Comparison of ENCODE assay signal across 9 mouse cellular contexts in the genomic region with DNA sequence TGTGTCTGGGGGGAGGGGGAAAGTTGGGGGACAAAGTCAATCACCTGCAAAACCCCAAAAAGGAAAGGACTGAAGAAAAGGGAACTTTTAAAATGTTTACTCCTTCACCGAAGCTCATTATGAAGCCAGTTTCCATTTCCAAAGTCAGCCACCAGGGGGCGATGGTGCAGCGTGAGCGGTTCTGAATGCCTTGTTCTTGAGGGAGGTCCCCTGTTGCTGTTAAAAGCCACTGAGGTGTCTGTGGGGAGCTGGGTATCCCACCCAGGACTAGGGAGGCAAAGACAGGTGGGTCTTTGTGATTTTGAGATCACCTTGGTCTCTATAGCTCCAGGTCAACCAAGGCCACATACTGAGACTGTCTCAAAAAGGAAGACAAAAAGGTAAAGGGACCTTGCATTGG. TPM values are rescaled to one million over a fixed set of nuclear protein-coding genes. Genes with fewer than 3 reads are reported as not detected.
A peak's percentile ranks its signal among the peaks of the same experiment; 100 is the strongest.
DNase-seq lines count a peak whose midpoint lies in the region; ATAC-seq and TF ChIP-seq lines count a peak whose summit lies in the region.
"Had no signal": no experiment of that assay in that cellular context is flagged by ENCODE, and none has a peak within 500 bp of the region (broad histone marks: within the 10 kb centered on the region; RNA-seq: fewer than 3 reads in every experiment).

No protein-coding gene starts in this region.

- no peak for TF ChIP-seq POLR2A in bone marrow, adult 2 months (IDR thresholded peaks at IDR 0.05; ENCODE audit: borderline replicate concordance, control insufficient read depth, low read depth, low read length)

- H3K4me1 ChIP-seq in hindbrain, embryonic 10.5 days (replicated peaks), result peaks cover 11% of the 10 kb centered on the region
- H3K4me1 ChIP-seq in hindbrain, embryonic 12.5 days, result no peaks in the 10 kb centered on the region
- no peaks in the 10 kb centered on the region for H3K4me1 ChIP-seq in bone marrow, adult 2 months (ENCODE audit: control insufficient read depth, insufficient read depth, low read length)
- no peaks in the 10 kb centered on the region for H3K4me1 ChIP-seq in hindbrain, embryonic 14.5 days (replicated peaks; ENCODE audit: control insufficient read depth, insufficient read depth, low read length)

- peak; percentile 98 for TF ChIP-seq CTCF in bone marrow, adult 2 months (IDR thresholded peaks at IDR 0.05; ENCODE audit: control insufficient read depth, insufficient read depth, low read length)

- H3K27ac ChIP-seq in hindbrain, embryonic 10.5 days, result no peak overlapping the region
- no peak overlapping the region for H3K27ac ChIP-seq in hindbrain, embryonic 12.5 days
- H3K27ac ChIP-seq in bone marrow, adult 2 months (ENCODE audit: control insufficient read depth, insufficient read depth, low read depth, low read length, poor library complexity), result no peak overlapping the region
- H3K27ac ChIP-seq in hindbrain, embryonic 14.5 days, result no peak overlapping the region
- H3K27ac ChIP-seq: embryonic facial prominence, embryonic 13.5 days had no signal

- H3K9ac ChIP-seq in hindbrain, embryonic 12.5 days, result no peak overlapping the region
- no peak overlapping the region for H3K9ac ChIP-seq in hindbrain, embryonic 14.5 days
- H3K9ac ChIP-seq: embryonic facial prominence, embryonic 13.5 days had no signal

- no peak overlapping the region for H3K4me3 ChIP-seq in hindbrain, embryonic 10.5 days
- no peak overlapping the region for H3K4me3 ChIP-seq in hindbrain, embryonic 12.5 days
- no peak overlapping the region for H3K4me3 ChIP-seq in bone marrow, adult 2 months (replicated peaks; ENCODE audit: control insufficient read depth, low read depth, low read length)
- H3K4me3 ChIP-seq in hindbrain, embryonic 14.5 days (replicated peaks; ENCODE audit: low read length), result no peak overlapping the region
- H3K4me3 ChIP-seq: embryonic facial prominence, embryonic 13.5 days had no signal

- H3K36me3 ChIP-seq in hindbrain, embryonic 10.5 days, result peaks cover 43% of the 10 kb centered on the region
- peaks cover 38% of the 10 kb centered on the region for H3K36me3 ChIP-seq in hindbrain, embryonic 12.5 days
- peaks cover 38% of the 10 kb centered on the region for H3K36me3 ChIP-seq in hindbrain, embryonic 14.5 days (replicated peaks; ENCODE audit: control insufficient read depth, insufficient read depth)

- no peaks in the 10 kb centered on the region for H3K27me3 ChIP-seq in hindbrain, embryonic 10.5 days (ENCODE audit: insufficient read depth, poor library complexity, severe bottlenecking)
- H3K27me3 ChIP-seq in hindbrain, embryonic 12.5 days, result no peaks in the 10 kb centered on the region
- no peaks in the 10 kb centered on the region for H3K27me3 ChIP-seq in hindbrain, embryonic 14.5 days (ENCODE audit: control insufficient read depth, insufficient read depth, low read length)
- H3K27me3 ChIP-seq: embryonic facial prominence, embryonic 13.5 days had no signal

- 13% methylated on average over 4 of the region's 4 CpGs for WGBS in hindbrain, embryonic 10.5 days
- 8% methylated on average over 4 of the region's 4 CpGs for WGBS in hindbrain, embryonic 12.5 days
- WGBS in bone marrow, adult 2 months, result 0% methylated on average over 4 of the region's 4 CpGs
- 10% methylated on average over 4 of the region's 4 CpGs for WGBS in hindbrain, embryonic 14.5 days

- no peak overlapping the region for H3K4me2 ChIP-seq in hindbrain, embryonic 12.5 days (replicated peaks)
- no peak overlapping the region for H3K4me2 ChIP-seq in hindbrain, embryonic 14.5 days (replicated peaks)
- H3K4me2 ChIP-seq: embryonic facial prominence, embryonic 13.5 days had no signal

- DNase-seq in hindbrain, embryonic 10.5 days (ENCODE audit: low spot score), result peak; percentile 81
- DNase-seq in hindbrain, embryonic 14.5 days (ENCODE audit: low spot score), result peak; percentile 96
- peak; percentile 78 to 86 for DNase-seq in left cerebral cortex, adult 18-20 months (ENCODE audit: low spot score in 2 of 2)
- peak; percentile 81 for DNase-seq in mesoderm, embryonic 11.5 days (ENCODE audit: low read depth, low spot score)
- DNase-seq in spleen, postnatal 14 days (ENCODE audit: low spot score in 2 of 2), result peak; percentile 59 to 79

- no peak for ATAC-seq in hindbrain, embryonic 12.5 days (ENCODE audit: low FRiP score)
- ATAC-seq in erythroblast, adult 5-6 weeks (replicated peaks; ENCODE audit: low FRiP score, poor library complexity, severe bottlenecking), result peak; percentile 73
- ATAC-seq in hindbrain, embryonic 14.5 days (ENCODE audit: low FRiP score), result no peak

- no peaks in the 10 kb centered on the region for H3K9me3 ChIP-seq in hindbrain, embryonic 10.5 days
- no peaks in the 10 kb centered on the region for H3K9me3 ChIP-seq in hindbrain, embryonic 12.5 days (replicated peaks)
- H3K9me3 ChIP-seq in hindbrain, embryonic 14.5 days (ENCODE audit: control insufficient read depth, low read length), result no peaks in the 10 kb centered on the region
- H3K9me3 ChIP-seq: embryonic facial prominence, embryonic 13.5 days had no signal

RNA-seq across cellular contexts. Expression of a gene that starts 3.9 kb away (rescaled TPM):
- polyA plus RNA-seq in hindbrain, embryonic 10.5 days (2016; fragmentation: Nextera tagmentation; extraction: Ambion mirVana), result 224 and 253 TPM in 2 replicates
- 130 and 135 TPM in 2 replicates for polyA plus RNA-seq in hindbrain, embryonic 12.5 days (2016; fragmentation: Nextera tagmentation; extraction: Ambion mirVana)
- 65.8 and 99.2 TPM in 2 replicates for polyA plus RNA-seq in bone marrow, adult 2 months (2011; ENCODE audit: insufficient read depth, insufficient read length, low replicate concordance, missing spikeins)
- 50.9 and 62.5 TPM in 2 replicates for total RNA-seq in erythroblast, adult 5-6 weeks (2015; ENCODE audit: low replicate concordance)
- 52.7 and 74.9 TPM in 2 replicates for total RNA-seq in erythroblast, adult 5-6 weeks (2017; ENCODE audit: low replicate concordance)
- 19.0 and 28.7 TPM in 2 replicates for polyA plus RNA-seq in hindbrain, embryonic 14.5 days (2014; fragmentation: Nextera tagmentation; extraction: Ambion mirVana)
- 1 to 10 TPM in 1 of 2 experiments, under 1 TPM in 1; 0.96 to 1.8 TPM for total RNA-seq in left cerebral cortex, adult 18-20 months (2021)

RNA-seq across cellular contexts. Expression of a gene that starts 6.2 kb away (rescaled TPM):
- polyA plus RNA-seq in hindbrain, embryonic 10.5 days (2016; fragmentation: Nextera tagmentation; extraction: Ambion mirVana), result 13.3 and 18.0 TPM in 2 replicates
- 16.7 and 18.1 TPM in 2 replicates for polyA plus RNA-seq in hindbrain, embryonic 12.5 days (2016; fragmentation: Nextera tagmentation; extraction: Ambion mirVana)
- polyA plus RNA-seq in bone marrow, adult 2 months (2011; ENCODE audit: insufficient read depth, insufficient read length, low replicate concordance, missing spikeins), result 5.8 and 7.6 TPM in 2 replicates
- total RNA-seq in erythroblast, adult 5-6 weeks (2015; ENCODE audit: low replicate concordance), result 0.38 and 0.84 TPM in 2 replicates
- 3.2 and 6.1 TPM in 2 replicates for total RNA-seq in erythroblast, adult 5-6 weeks (2017; ENCODE audit: low replicate concordance)
- polyA plus RNA-seq in hindbrain, embryonic 14.5 days (2014; fragmentation: Nextera tagmentation; extraction: Ambion mirVana), result 4.1 and 5.2 TPM in 2 replicates
- 10 to 100 TPM; 17.5 to 19.3 TPM for total RNA-seq in left cerebral cortex, adult 18-20 months (2021)

RNA-seq across cellular contexts. Expression of a gene that starts 43.2 kb away (rescaled TPM):
- 14.8 and 17.4 TPM in 2 replicates for polyA plus RNA-seq in hindbrain, embryonic 10.5 days (2016; fragmentation: Nextera tagmentation; extraction: Ambion mirVana)
- 7.0 and 9.1 TPM in 2 replicates for polyA plus RNA-seq in hindbrain, embryonic 12.5 days (2016; fragmentation: Nextera tagmentation; extraction: Ambion mirVana)
- polyA plus RNA-seq in bone marrow, adult 2 months (2011; ENCODE audit: insufficient read depth, insufficient read length, low replicate concordance, missing spikeins), result 1.6 TPM in 1 of 2 replicates, not detected in the other
- 0.58 TPM in 1 of 2 replicates, not detected in the other for total RNA-seq in erythroblast, adult 5-6 weeks (2015; ENCODE audit: low replicate concordance)
- total RNA-seq in erythroblast, adult 5-6 weeks (2017; ENCODE audit: low replicate concordance), result 0.42 TPM in 1 of 2 replicates, not detected in the other
- 1.2 and 1.9 TPM in 2 replicates for polyA plus RNA-seq in hindbrain, embryonic 14.5 days (2014; fragmentation: Nextera tagmentation; extraction: Ambion mirVana)
- total RNA-seq in left cerebral cortex, adult 18-20 months (2021), result 10 to 100 TPM; 18.9 to 24.4 TPM
